Mouse (Mus musculus): ENCODE measurements at regions not wholly inside any gene's neighbourhood (a gene's known extent, or its start where the extent isn't known, plus 50 kb on each side); places are given as distances from the start of the nearest gene placed in this dataset.

GRCm38 (mm10) chr17:83935232-83935631 is 87.5 kb upstream of the Haao start:
- no peak for DNase-seq (ENCODE audit: low read depth, low spot score)

GRCm38 (mm10) chr17:83933743-83934142 is 86.0 kb upstream of the Haao start:
- DNase-seq (ENCODE audit: low read depth, low spot score) = no peak

- DNase-seq (ENCODE audit: low read depth, low spot score) = no peak
Measured at GRCm38 (mm10) chr17:83930401-83930800, 82.6 kb upstream of the Haao start.

GRCm38 (mm10) chr17:83927749-83928387 is 80.1 kb upstream of the Haao start:
- DNase-seq (ENCODE audit: low read depth, low spot score) = no peak

GRCm38 (mm10) chr17:83924259-83924922 is 76.6 kb upstream of the Haao start:
- no peak for DNase-seq (ENCODE audit: low read depth, low spot score)

GRCm38 (mm10) chr17:83920894-83921293 is 73.1 kb upstream of the Haao start:
- no peak for DNase-seq (ENCODE audit: low read depth, low spot score)

GRCm38 (mm10) chr17:83920225-83920624 is 72.5 kb upstream of the Haao start:
- DNase-seq (ENCODE audit: low read depth, low spot score) = no peak

- no peak for DNase-seq (ENCODE audit: low read depth, low spot score)
Measured at GRCm38 (mm10) chr17:83918413-83919139, 70.8 kb upstream of the Haao start.

- no peak for DNase-seq (ENCODE audit: low read depth, low spot score)
Measured at GRCm38 (mm10) chr17:83917781-83918180, 70.0 kb upstream of the Haao start.

- no peak for DNase-seq (ENCODE audit: low read depth, low spot score)
Measured at GRCm38 (mm10) chr17:83916684-83917166, 69.0 kb upstream of the Haao start.

GRCm38 (mm10) chr17:83915034-83915433 is 67.3 kb upstream of the Haao start:
- no peak for DNase-seq (ENCODE audit: low read depth, low spot score)

- no peak for DNase-seq (ENCODE audit: low read depth, low spot score)
Measured at GRCm38 (mm10) chr17:83914603-83915002, 66.8 kb upstream of the Haao start.

GRCm38 (mm10) chr17:83913711-83914415 is 66.1 kb upstream of the Haao start:
- no peak for DNase-seq (ENCODE audit: low read depth, low spot score)

- no peak for DNase-seq (ENCODE audit: low read depth, low spot score)
Measured at GRCm38 (mm10) chr17:83912421-83912820, 64.7 kb upstream of the Haao start.

GRCm38 (mm10) chr17:83908811-83909210 is 61.0 kb upstream of the Haao start:
- DNase-seq (ENCODE audit: low read depth, low spot score) = no peak

- no peak for DNase-seq (ENCODE audit: low read depth, low spot score)
Measured at GRCm38 (mm10) chr17:83907538-83907937, 59.8 kb upstream of the Haao start.

GRCm38 (mm10) chr17:83906751-83907537 is 59.2 kb upstream of the Haao start:
- DNase-seq (ENCODE audit: low read depth, low spot score) = no peak

- peak; percentile 5 for DNase-seq (ENCODE audit: low read depth, low spot score)
Measured at GRCm38 (mm10) chr17:83903467-83903866, 55.7 kb upstream of the Haao start.

GRCm38 (mm10) chr17:83902523-83902922 is 54.8 kb upstream of the Haao start:
- no peak for DNase-seq (ENCODE audit: low read depth, low spot score)

- DNase-seq (ENCODE audit: low read depth, low spot score) = no peak
Measured at GRCm38 (mm10) chr17:83902091-83902490, 54.3 kb upstream of the Haao start.

GRCm38 (mm10) chr17:83899588-83900152 is 51.9 kb upstream of the Haao start:
- DNase-seq (ENCODE audit: low read depth, low spot score) = no peak

Data from c-Kit-negative CD71-positive TER-119-positive erythroid progenitor cells, embryonic 14.5 days (primary cell).